ENCODE assay signal across 15 mouse cellular contexts in genomic region chr12:77436733-77437132, GRCm38 (mm10).
"Had no signal": no experiment of that assay in that cellular context is flagged by ENCODE, and none has a peak within 500 bp of the region (broad histone marks: within the 10 kb centered on the region; RNA-seq: fewer than 3 reads in every experiment).

No protein-coding gene starts in this region.

- H3K36me3 ChIP-seq: neural tube, embryonic 15.5 days; stomach, embryonic 15.5 days had no signal

- H3K27ac ChIP-seq: neural tube, embryonic 15.5 days; stomach, embryonic 15.5 days; stomach, postnatal 0 days had no signal

- H3K4me2 ChIP-seq: neural tube, embryonic 15.5 days; stomach, embryonic 15.5 days had no signal

- H3K9me3 ChIP-seq: neural tube, embryonic 15.5 days; stomach, embryonic 15.5 days had no signal

- H3K27me3 ChIP-seq: neural tube, embryonic 15.5 days; stomach, embryonic 15.5 days had no signal

- DNase-seq: retina, postnatal 1 day; right cerebral cortex, adult 18-20 months; right cerebral cortex, postnatal 14 days; right cerebral cortex, postnatal 25 days; right cerebral cortex, postnatal 4 days; spleen, adult 18-20 months; thymus, adult 18-20 months; thymus, adult 2 months; thymus, postnatal 14 days; thymus, postnatal 25 days; thymus, postnatal 36 days; thymus, postnatal 4 days had no signal

- H3K4me3 ChIP-seq: neural tube, embryonic 15.5 days; stomach, embryonic 15.5 days had no signal

- H3K9ac ChIP-seq: neural tube, embryonic 15.5 days; stomach, embryonic 15.5 days had no signal

- H3K4me1 ChIP-seq: neural tube, embryonic 15.5 days; stomach, embryonic 15.5 days had no signal
